Mouse (Mus musculus) left cerebral cortex, postnatal 36 days (tissue): ENCODE data around the gene E130218I03Rik. TPM values are rescaled to one million over a fixed set of nuclear protein-coding genes. Genes with fewer than 3 reads are reported as not detected.
"Not testable (repeated sequence)": the region's sequence is repeated elsewhere in the genome, so short reads cannot be mapped to it uniquely, and the experiment has no call there.

Experiments used
- DNase-seq, 2 experiments: peaks; one replicate each; pipeline ENCODE4 v3.0.0; 2021 to 2022; ENCODE audit warnings: low spot score in 2 of 2, mixed read lengths in 1 of 2
- intact Hi-C: fragments of 180-260 bp; cut with DNase I; formaldehyde crosslinking; loops from one replicate; pipeline ENCODE4 v1.15.1; 2025
- total RNA-seq, 2 experiments: library from RNA; stranded (reverse); gene quantifications; 2 replicates each; pipeline ENCODE4 v1.2.3; 2021

Gene E130218I03Rik
- total RNA-seq, 2 experiments from 2014 or later = 0.47 TPM; not detected in 1

GRCm38 (mm10) chr4:134250930-134251240 lies 7.4 kb downstream of the E130218I03Rik start:
- DNase-seq = peak; percentile 17 to 23
- intact Hi-C loops = loop anchor here (2.0 to 5.0 kb wide), 2 partner anchors 42 to 121 kb away; no protein-coding TSS in a partner anchor

DNA sequence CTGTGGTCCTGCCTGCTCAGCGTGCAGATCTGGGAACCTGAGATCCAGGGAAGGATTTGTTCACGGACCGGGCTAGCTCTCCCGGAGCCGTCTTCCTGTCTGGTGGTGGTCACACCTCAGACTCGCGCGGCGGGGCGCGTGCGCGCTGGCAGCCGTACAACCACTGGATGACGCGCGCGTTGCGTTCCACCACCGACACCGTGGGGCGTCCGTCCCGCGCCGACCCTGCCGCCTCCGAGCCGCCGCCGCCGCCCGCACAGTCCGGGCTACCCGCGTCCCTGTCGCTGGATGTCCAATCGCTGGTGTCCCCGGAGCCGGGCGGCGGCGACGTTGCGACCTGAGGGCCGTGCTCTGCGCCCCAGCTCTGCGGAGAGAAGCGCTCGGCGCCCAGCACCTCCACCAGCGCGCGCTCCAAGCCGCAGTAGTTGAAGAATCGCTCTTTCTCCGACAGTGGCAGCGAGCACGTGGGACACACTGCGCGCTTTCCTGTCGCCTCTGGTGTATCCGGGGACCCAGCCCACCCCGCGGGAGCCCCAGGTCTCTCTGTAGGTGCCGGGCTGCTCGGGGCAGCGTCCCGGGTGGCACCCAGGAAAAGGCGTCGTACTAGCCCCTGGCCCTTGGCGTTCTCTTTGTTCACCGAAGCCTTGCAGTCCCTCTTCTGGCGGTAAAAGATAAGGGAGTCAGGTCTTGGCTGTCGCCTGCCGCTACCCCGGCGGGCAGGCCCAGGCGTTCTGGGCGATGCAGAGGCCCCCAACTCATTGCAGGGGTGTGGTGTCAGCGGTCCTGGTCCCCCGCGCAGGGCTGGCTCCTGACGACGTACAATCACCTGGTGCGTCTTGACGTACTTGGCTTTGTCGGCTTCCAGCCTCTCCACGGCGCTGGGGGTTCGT lies 8.0 kb downstream of the E130218I03Rik start:
- intact Hi-C loops = loop anchor here (2.0 to 5.0 kb wide), 2 partner anchors 41 to 121 kb away; no protein-coding TSS in a partner anchor

GRCm38 (mm10) chr4:134252131-134252910 lies 8.9 kb downstream of the E130218I03Rik start:
- intact Hi-C loops = loop anchor here (5.0 kb wide), 1 partner anchor 120 kb away; no protein-coding TSS in a partner anchor
- no peak for DNase-seq

More for the DNA sequence above, 8.0 kb downstream of the E130218I03Rik start:
- DNase-seq = peak; percentile 55 to 66

GRCm38 (mm10) chr4:134252911-134253721 lies 9.7 kb downstream of the E130218I03Rik start:
- DNase-seq = no peak
- intact Hi-C loops = loop anchor here (5.0 kb wide), 1 partner anchor 119 kb away; no protein-coding TSS in a partner anchor

DNA sequence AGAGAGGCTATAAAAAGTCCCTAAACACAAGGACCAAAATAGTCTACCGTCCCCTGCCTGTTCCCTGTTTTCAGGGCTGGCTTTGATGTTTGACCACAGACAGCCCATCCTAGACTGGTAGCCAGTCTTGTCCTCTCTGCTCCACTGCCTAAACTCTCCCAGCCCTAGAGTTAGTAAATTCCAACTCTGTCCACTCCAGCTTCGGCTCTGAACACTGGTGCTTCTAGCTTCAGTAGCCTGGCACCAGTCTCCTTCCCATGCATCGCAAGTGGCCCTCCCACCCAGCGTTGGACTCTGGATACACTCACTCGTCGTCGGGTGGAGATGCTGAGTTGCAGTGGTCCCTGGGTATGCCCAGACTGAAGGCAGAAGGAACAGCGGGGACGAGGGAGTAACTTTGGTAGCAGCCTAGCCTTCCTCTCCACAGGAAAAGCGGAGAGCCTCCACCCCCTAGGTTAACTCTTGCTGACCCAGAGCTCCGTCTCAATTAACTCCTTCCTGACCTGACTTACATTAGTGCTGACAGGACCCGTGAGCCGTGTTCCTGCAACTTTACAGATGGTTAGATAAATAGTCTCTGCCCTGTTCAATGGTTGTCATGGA lies 10.4 kb downstream of the E130218I03Rik start, which contains the start of gene Grrp1:
Gene Grrp1 (minus strand): TSS at position 385 of the 603 bp plus-strand sequence.
- no peak for DNase-seq
- intact Hi-C loops = loop anchor here (5.0 kb wide), 1 partner anchor 118 kb away; no protein-coding TSS in a partner anchor

DNA sequence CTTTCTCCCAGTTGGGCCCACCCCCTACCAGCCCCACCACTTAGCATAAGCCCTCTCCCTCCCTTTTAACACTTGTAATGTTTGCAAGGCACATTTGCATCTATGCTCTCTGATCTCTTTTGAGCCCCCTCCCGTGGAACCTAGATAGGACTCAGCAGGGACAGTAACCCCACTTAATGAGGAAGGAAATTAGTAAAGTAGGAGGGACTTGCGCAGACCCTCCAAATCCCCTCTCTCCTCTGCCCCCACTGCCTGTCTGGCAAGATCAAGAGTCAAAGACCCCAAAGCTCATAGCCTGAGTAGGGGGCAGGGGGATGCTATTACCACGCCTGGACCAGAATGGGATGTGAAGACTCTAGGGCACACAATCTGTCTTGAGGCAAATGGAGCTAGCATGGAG lies 11.4 kb downstream of the E130218I03Rik start:
- DNase-seq = no peak
- intact Hi-C loops = loop anchor here (5.0 kb wide), 1 partner anchor 117 kb away; no protein-coding TSS in a partner anchor

GRCm38 (mm10) chr4:134255854-134256253 lies 12.4 kb downstream of the E130218I03Rik start:
- DNase-seq = no peak
- intact Hi-C loops = no loop called here

- DNase-seq = no peak
- intact Hi-C loops = no loop called here
Observed at GRCm38 (mm10) chr4:134256407-134257197, 13.1 kb downstream of the E130218I03Rik start.

- intact Hi-C loops = no loop called here
- no peak for DNase-seq
Observed at GRCm38 (mm10) chr4:134257198-134258009, 13.9 kb downstream of the E130218I03Rik start.

DNA sequence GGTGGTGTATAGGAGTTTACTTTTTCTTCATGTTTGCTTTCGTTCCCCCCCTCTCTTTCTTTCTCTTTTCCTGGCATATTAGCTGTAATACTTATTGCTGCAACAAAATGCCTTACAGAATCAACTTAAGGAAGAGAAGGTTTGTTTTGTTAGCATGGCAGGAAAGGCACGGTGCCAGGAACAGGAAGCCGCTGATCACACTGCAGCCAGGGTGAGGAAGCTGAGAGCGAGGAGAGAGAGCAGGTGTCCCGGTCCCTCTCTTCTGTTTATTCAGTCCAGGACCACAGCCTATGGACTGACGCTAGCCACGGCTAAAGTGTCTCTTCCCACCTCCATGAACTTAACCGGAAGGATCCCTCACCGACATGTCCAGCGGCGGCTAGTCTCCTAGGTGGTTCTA lies 14.9 kb downstream of the E130218I03Rik start:
- no peak for DNase-seq
- intact Hi-C loops = no loop called here

DNA sequence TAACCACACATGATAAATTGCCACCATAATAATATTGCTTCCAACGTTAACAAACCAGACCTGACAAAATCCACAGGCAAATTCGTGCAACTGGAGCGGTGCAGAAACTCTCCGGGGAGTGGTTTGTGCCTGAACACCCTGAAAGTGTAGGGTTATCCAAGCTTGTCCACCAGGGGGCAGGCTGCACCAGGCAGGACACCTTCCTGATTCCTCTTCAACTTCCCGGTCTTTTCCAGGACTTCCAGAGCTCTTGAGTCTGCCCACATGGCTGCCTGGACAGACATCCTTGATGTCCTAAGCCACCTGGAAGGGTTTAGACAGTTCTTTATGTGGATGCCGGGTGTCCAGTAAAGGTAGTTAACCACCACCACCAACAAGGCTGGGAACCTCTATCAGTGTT lies 19.7 kb downstream of the E130218I03Rik start:
- DNase-seq = peak in 1 of 2 experiments; percentile 27
- intact Hi-C loops = no loop called here

DNA sequence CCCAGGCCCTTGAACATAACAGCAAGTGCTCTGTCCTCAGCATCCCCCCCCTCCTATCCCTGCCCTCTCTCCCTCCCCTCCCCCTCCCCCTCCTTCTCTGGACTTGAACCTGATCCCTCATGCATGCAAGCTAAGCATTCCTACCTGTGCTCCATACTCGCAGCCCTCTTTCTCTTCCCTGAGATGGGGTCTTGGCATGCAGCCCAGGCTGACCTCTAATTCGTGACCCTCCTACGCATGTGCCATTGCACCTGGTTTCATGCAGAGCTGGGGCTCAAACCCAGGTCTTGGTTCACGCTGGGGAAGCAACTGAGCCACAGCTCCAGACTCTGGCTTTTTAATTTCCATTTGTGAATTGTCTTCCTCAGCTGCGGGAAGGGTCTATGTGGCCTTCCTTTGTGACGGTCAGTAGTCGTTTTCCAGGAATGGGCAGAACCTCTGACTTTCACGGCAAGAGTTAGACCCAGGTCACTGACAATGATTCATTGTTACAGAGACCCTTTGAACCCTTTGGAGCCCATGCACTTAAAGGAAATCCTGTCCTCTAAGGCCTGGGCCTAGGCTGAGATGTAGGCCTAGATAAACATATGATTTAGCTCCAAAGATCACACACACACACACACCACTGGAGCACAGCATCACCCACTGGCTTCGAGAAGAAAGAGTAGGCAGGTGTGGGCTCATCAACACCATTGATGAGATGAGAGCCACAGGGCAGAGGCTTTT lies 22.6 kb downstream of the E130218I03Rik start:
- DNase-seq = no peak
- intact Hi-C loops = no loop called here

- intact Hi-C loops = no loop called here
- no peak for DNase-seq
Observed at GRCm38 (mm10) chr4:134268102-134268655, 24.7 kb downstream of the E130218I03Rik start.

- intact Hi-C loops, DNase-seq: not testable (repeated sequence)
Observed at GRCm38 (mm10) chr4:134269622-134270021, 26.2 kb downstream of the E130218I03Rik start.

- DNase-seq = no peak
- intact Hi-C loops = no loop called here
Observed at GRCm38 (mm10) chr4:134271979-134272378, 28.5 kb downstream of the E130218I03Rik start.

DNA sequence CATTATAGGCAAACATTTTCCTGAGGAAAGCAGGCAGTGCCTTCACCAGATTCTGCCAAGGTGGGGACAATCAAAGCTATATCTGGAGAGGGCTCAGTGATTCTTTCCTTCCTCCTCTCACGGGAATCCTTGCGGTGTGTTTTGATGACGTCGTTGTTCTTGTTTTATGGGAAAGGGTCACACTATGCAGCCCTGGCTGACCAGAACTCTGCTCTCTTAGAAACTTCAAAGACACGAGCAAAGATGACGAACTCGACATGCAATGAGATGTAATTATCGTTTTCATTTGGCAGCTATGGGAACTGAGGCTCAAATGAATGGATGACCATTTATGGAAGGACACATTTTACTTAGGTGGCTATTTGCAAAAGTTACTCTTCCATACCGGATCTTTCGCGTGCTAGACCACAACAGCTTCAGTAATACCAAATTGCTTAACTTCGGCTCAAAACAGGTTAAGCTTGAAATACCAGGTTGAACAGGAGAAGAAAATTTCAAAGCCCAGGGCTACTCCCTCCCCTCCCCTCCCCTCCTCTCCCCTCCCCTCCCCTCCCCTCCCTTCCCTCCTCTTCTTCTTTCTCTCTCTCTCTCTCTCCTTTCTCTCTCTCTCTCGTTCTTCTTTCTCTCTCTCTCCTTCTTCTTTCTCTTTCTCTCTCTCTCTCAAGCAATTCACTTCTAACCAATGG lies 29.4 kb downstream of the E130218I03Rik start:
- DNase-seq = no peak
- intact Hi-C loops = no loop called here
